Mouse (Mus musculus): ENCODE data around the gene 3300002I08Rik. TPM values are rescaled to one million over a fixed set of nuclear protein-coding genes. Genes with fewer than 3 reads are reported as not detected.
"Not testable (repeated sequence)": the region's sequence is repeated elsewhere in the genome, so short reads cannot be mapped to it uniquely, and the experiment has no call there.

The 3300002I08Rik gene
- 1 to 10 TPM in 1 of 2 experiments, under 1 TPM in 1; 0.92 to 1.6 TPM for total RNA-seq (2021)
- long read RNA-seq, experiment 1, partial matches to known transcripts, result 0 of 1 reads
- long read RNA-seq, experiment 1, other reads (novel, unspliced or antisense), result 1 of 1 reads
- long read RNA-seq, experiment 2, partial matches to known transcripts, result 0 of 1 reads
- long read RNA-seq, experiment 2, other reads (novel, unspliced or antisense), result 1 of 1 reads

DNA sequence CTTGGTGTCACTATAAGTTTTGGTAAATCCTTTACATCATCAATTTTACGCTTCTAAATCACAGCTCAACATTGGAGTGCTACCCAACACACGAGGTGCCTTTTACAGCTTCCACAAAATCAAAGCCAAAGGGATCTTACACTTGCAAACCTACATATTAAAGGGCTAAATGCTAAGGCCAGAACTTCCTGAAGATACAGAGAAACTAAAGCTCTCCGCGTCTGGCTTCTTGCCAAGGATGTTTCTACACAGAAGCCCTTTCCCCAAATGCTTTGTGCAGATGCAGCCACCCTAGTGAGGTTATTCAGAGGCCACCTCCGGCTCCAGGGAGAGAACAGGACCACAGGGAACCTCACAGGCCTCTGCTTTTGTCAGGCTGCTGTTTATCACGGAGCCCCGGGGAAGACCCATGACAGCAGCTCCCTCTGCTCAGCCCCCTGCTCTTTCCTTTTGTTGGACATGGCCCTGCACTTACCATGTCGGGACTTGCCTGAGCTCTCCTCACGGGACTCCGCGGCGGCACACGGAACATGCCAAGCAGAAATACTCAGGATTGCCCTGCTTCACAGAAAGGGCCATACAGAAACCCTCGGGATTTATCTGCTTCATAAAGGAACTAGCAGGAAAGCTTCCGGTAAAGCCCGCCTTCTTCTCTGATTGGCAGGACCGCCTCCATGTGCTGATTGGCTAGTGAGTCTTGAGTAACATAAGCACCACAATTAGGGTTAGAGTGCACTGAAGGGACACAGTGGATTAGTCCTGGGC is at the start of gene 3300002I08Rik:
3300002I08Rik (minus strand) TSS at position 653 of the 765 bp plus-strand sequence.
- DNase-seq, result peak; percentile 87
- Histone ChIP-seq H3K27ac (peak within 1 kb of the TSS; percentile 89), H3K4me3 (peak within 1 kb of the TSS; percentile 88)
- intact Hi-C loops (cut with DNase I), result not testable (repeated sequence)

DNA sequence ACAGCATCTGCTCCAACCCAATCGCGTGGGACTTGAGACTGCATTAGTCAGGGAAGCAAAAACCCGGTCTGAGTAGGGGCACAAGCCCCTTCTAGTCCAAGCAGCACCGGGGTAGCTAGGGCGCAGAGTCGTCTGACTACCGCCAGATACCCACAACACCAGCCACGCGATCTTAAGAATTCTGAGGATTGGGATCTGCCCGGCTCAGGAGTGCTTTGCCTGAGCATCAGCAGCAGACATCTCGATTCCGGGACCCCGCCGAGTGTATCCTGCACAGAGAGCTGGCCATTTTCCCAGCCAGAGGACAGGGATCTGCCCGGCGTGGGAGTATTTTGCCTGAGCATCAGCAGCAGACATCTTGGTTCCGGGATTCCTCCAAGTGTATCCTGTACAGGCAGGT is 49.6 kb upstream of the 3300002I08Rik start:
- intact Hi-C loops (cut with DNase I); DNase-seq; H3K27ac ChIP-seq; H3K4me3 ChIP-seq: not testable (repeated sequence)

DNA sequence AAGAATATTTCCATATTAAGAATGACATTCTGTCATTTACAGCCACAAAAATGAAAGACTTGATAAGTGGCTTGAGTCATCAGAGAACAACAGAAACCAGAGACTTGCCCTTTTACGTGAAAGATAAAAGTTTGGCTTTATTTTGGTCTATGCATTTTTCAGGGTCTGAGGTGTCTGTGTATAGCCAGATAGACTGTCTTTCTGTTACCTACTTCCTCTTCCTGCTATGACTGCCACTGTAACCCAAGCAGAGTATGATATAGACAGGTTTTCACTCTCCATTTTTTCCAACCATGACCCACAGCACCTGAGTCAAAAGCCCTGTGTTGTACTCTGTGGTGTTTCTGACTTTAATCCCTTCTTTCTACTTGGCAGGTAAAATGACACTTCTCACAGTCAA is 27.6 kb upstream of the 3300002I08Rik start:
- no peak for TF ChIP-seq CTCF (IDR thresholded peaks at IDR 0.05)
- Histone ChIP-seq H3K27ac (no peak overlapping the region), H3K4me3 (no peak overlapping the region)
- no peak for DNase-seq
- intact Hi-C loops (cut with DNase I), result no loop called here

DNA sequence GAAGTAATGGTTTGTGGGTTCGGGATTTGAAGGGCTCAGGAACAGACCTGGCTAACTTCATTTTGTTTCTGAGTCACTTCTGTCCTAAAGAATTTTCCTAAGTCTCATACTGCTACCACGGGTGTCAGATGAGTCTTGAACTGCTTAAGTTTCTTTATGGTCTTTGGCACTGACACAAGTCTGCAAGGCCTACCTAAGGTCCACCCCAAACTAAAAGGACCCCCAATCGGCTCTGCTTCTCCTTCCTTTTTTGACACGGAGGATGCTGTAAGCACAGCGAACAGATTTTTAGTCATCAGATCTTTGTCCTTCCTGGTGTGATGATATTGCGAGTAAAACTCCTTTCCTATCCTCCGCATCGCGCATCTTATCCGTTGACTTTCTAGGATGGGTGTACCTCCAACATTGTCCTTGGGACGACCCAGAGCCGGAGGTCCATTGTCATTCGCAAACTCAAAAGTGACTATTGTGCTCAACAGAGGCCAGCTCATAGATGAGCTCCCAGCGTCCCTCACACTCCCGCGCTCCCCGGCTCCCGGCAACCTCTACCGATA is 23.1 kb upstream of the 3300002I08Rik start:
- peak overlapping the region; percentile 61 for H3K4me3 ChIP-seq
- DNase-seq; intact Hi-C loops (cut with DNase I); H3K27ac ChIP-seq: not testable (repeated sequence)

DNA sequence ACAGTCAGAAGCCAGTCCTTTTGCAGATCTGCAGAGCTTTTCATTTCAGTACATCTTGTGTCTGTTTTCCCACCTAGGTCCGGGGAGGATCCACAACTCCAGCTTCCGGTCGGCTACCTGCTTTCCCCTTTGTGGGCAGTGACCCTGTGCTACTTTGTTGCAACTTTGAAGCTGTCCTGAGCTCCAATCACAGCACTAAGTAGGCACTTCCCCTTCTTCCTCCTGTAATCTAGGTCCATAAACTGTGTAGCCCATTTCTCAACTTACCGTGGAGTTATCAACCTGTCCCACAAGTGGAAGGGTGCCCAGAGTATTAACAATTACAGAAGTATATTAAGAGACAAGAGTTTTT is 289 bp upstream of the 3300002I08Rik start:
- intact Hi-C loops (cut with DNase I), result no loop called here
- peak overlapping the region; percentile 89 for H3K27ac ChIP-seq
- no peak for TF ChIP-seq CTCF (IDR thresholded peaks at IDR 0.05)
- no peak for DNase-seq
- peak overlapping the region; percentile 88 for H3K4me3 ChIP-seq

DNA sequence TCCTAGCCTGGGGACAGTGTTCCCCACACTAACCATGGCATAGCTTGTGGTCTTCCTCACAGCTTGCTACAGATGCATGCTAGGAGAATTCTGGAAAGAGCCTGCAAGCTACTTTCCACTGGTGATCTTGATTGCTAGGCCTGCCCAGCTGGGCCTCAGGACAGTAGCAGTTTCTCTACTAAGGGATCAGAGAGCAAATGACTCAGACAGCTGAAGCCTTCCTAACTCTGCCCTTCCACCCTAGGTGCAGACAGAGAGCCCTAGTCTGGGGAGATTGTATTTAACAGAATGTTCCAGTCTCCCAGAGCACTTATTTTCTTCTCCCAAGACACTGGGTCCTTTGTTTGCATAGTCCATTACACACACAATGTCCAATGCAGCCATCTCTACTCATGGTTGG is 5.4 kb downstream of the 3300002I08Rik start:
- H3K27ac ChIP-seq; H3K4me3 ChIP-seq; DNase-seq; intact Hi-C loops (cut with DNase I): not testable (repeated sequence)

DNA sequence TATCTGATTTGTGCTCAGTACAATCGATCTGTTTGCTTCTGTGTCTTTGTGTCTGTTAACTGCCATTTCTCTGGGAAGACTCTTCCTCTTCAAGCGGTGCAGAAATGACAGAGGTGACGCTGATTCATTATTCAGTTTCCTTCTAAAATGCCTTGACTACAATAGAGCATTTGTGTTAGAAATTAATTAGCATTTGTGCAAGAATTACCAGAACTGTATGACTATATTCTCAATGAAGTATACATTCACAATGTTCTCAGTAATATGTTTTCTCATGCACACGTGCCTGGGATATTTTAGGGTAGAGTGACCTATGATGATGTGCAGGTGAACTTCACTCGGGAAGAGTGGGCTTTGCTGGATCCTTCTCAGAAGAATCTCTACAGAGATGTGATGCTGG is 39.2 kb downstream of the 3300002I08Rik start, which contains the start of gene Gm10130:
Gm10130 (plus strand) TSS at position 301 of the 400 bp plus-strand sequence.
- no peak for DNase-seq
- TF ChIP-seq CTCF (IDR thresholded peaks at IDR 0.05), result no peak
- Histone ChIP-seq H3K27ac (no peak within 1 kb of the TSS), H3K4me3 (no peak within 1 kb of the TSS)
- intact Hi-C loops (cut with DNase I), result no loop called here

DNA sequence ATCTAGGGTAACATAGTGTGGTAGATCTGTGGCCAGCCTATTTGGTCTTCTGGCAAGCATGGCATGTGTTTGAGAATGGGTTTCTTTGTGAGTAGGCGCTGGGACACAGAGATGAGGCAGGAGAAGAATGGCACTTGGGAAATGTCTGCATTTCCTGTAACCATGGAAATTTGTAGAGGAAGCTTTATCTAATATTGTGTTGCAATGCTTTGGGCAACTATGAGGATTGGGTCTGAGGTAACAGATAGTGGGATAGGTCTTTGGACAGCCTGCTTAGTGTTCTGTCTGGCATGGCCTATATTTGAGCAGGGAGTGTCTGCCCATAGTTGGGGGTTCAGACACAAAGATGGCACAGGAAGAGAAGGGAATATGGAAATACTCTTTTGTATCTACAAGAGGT is 43.6 kb downstream of the 3300002I08Rik start:
- TF ChIP-seq CTCF (IDR thresholded peaks at IDR 0.05), result no peak
- intact Hi-C loops (cut with DNase I), result no loop called here
- no peak for DNase-seq
- Histone ChIP-seq H3K27ac (no peak overlapping the region), H3K4me3 (no peak overlapping the region)

DNA sequence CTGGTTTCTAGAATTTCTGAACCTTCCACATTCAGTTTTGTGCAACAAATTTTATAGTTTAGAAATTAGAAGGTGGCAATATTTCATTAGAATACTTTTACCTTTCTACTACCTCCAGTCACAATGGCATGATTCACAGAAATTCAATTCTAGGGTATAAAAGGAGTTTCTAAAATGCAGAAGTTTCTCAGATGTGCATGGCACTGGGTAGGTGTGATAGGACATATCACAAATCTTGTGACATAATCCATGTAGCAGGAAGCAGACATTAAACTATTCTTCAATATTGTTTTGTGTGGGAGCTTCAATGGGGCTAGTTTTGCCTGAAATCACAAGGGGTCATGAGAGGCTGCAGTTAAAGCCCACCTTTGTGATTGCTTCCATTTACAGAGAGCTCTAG is 46.4 kb downstream of the 3300002I08Rik start:
- TF ChIP-seq CTCF (IDR thresholded peaks at IDR 0.05), result no peak
- intact Hi-C loops (cut with DNase I), result no loop called here
- DNase-seq, result no peak
- H3K27ac ChIP-seq, result no peak overlapping the region
- no peak overlapping the region for H3K4me3 ChIP-seq

DNA sequence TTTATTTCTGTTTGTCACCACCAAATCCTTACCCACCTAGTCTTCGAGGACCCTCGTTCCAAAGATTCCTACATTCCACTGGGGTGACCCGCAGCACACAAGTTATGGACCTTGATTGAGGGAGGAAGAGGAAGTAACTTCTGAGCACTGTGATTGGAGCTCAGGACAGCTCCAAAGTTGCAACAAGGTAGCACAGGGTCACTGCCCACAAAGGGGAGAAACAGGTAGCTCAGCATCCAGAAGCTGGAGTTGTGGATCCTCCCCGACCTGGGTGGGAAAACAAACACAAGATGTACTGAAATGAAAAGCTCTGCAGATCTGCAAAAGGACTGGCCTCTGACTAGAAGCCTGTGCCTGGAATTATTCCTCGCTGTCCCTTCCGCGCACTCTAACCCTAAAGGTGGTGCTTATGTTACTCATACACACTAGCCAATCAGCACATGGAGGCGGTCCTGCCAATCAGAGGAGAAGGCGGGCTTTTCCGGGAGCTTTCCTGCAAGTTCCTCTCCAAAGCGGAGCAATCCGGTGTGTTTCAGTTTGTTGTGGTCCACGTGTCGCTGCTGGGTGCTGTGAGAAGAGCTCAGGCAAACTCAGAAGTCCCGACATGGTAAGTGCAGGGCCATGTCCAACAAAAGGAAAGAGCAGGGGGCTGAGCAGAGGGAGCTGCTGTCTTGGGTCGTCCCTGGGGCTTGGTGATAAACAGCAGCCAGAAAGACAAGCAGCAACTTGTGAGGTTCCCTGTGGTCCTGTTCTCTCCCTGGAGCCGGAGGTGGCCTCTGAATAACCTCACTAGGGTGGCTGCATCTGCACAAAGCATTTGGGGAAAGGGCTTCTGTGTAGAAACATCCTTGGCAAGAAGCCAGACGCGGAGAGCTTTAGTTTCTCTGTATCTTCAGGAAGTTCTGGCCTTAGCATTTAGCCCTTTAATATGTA is 51.3 kb downstream of the 3300002I08Rik start:
- DNase-seq, result peak; percentile 91
- intact Hi-C loops (cut with DNase I), result not testable (repeated sequence)
- Histone ChIP-seq H3K27ac (peak overlapping the region; percentile 82), H3K4me3 (peak overlapping the region; percentile 88)

DNA sequence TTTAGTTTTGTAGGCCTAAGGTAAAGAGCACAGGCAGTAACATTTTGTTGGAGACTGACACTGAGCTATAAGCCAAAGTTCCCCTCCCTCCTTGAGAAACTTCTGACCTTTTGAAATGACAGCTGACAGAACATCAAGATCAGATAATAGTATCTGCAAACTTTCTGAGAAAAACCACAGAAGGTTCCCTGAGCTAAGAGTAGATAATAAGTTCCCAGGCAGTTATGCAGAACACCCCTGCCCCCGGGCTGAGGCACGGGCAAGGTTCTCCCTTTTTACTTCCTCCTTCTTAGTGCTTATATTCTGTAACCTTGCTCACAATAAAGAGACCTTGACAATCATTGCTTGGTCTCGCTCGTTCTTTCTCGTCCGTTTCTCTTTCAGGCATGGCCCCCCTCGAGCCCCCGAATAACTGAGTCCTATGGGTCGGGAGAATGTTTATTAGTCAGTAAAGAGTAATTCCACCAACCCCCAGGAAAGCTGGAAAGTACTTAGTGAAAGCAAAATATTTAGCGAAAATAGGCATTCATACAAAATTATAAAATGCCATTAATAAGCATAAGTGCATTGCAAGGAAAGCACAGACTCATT is 55.3 kb downstream of the 3300002I08Rik start:
- DNase-seq, result no peak

DNA sequence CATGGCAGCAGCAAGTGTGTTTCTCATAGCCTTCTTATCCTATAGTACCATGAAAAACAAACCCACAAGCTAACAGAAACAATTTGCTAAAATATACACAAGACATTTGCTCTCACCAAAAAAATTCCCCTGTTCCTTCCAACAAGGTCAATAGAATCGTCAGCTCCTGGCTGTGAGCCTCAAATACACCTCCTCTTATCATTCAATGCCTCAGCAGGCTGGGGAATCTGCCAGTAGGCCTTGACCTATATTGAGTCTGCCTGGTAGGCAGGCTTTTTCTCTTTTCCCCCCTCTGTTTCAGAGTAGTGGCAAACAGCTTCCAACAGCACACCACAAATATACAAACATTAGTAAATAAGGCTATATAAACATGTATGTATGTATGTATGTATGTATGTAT is 63.5 kb downstream of the 3300002I08Rik start:
- Histone ChIP-seq H3K4me3 (no peak overlapping the region), H3K27ac (no peak overlapping the region)
- no peak for DNase-seq
- no peak for TF ChIP-seq CTCF (IDR thresholded peaks at IDR 0.05)
- intact Hi-C loops (cut with DNase I), result no loop called here

More for the DNA sequence above, 55.3 kb downstream of the 3300002I08Rik start:
- intact Hi-C loops (cut with DNase I), result no loop called here
- Histone ChIP-seq H3K27ac (no peak overlapping the region), H3K4me3 (no peak overlapping the region)
- no peak for TF ChIP-seq CTCF (IDR thresholded peaks at IDR 0.05)
